In the genomic region with DNA sequence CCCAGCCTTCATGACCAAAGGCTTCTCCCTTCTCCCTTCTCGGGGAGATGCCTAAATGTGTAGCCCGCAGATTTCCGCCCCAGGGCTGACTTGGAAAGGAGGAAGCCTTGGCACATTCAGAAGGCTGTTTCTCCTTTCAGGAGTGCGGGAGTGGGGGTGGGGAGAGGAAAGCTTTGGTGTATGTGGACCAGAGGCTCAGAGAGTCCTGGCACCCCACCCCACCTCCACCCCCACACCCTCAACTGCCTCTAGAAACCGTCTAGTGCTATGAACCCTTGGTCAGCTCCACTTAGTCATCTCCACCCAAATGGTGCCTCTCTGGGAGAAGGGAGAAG, we compare ENCODE assay signal across 8 mouse cellular contexts. TPM values are rescaled to one million over a fixed set of nuclear protein-coding genes. Genes with fewer than 3 reads are reported as not detected.
A peak's percentile ranks its signal among the peaks of the same experiment; 100 is the strongest.
DNase-seq lines count a peak whose midpoint lies in the region; ATAC-seq and TF ChIP-seq lines count a peak whose summit lies in the region.

No protein-coding gene starts in this region.

- peaks cover 3 to 10% of the 10 kb centered on the region in 2 experiments; a peak in 3 of 4 replicates for H3K4me1 ChIP-seq in heart, embryonic 14.5 days (ENCODE audit: control insufficient read depth in 2 of 2, insufficient read depth in 2 of 2, low read length in 2 of 2)
- H3K4me1 ChIP-seq in liver, postnatal 0 days (ENCODE audit: insufficient read depth): peaks cover 5% of the 10 kb centered on the region
- peaks cover 6% of the 10 kb centered on the region; the same call in 1 of the 2 replicates for H3K4me1 ChIP-seq in stomach, embryonic 16.5 days (ENCODE audit: control insufficient read depth, insufficient read depth, low read length)

- H3K9ac ChIP-seq in heart, embryonic 14.5 days (ENCODE audit: low read length): peak overlapping the region; percentile 80; the same call in 1 of the 2 replicates
- no peak overlapping the region; the same call in 1 of the 2 replicates for H3K9ac ChIP-seq in liver, postnatal 0 days (replicated peaks)
- H3K9ac ChIP-seq in stomach, embryonic 16.5 days (ENCODE audit: low read length): peak overlapping the region; percentile 79

- WGBS in heart, embryonic 14.5 days: 11% methylated on average over 5 of the region's 5 CpGs
- WGBS in liver, postnatal 0 days (ENCODE audit: insufficient replicate concordance): 20% methylated on average over 5 of the region's 5 CpGs
- 15% methylated on average over 5 of the region's 5 CpGs for WGBS in stomach, embryonic 16.5 days

- no peak overlapping the region for H3K27ac ChIP-seq in heart, embryonic 14.5 days (replicated peaks in 1 of 2; ENCODE audit: control insufficient read depth in 1 of 2, insufficient read depth in 1 of 2, low read depth in 2 of 2, low read length in 2 of 2)
- H3K27ac ChIP-seq in liver, postnatal 0 days (ENCODE audit: low read depth): no peak overlapping the region
- H3K27ac ChIP-seq in stomach, embryonic 16.5 days (ENCODE audit: low read length): peak overlapping the region; percentile 4; the same call in 1 of the 2 replicates

- peak overlapping the region; percentile 90 for H3K4me2 ChIP-seq in heart, embryonic 14.5 days (ENCODE audit: low read length)
- peak overlapping the region; percentile 94 for H3K4me2 ChIP-seq in liver, postnatal 0 days (ENCODE audit: low read depth, low read length)
- H3K4me2 ChIP-seq in stomach, embryonic 16.5 days (ENCODE audit: low read depth, low read length): peak overlapping the region; percentile 72

- no peaks in the 10 kb centered on the region for H3K36me3 ChIP-seq in heart, embryonic 14.5 days (ENCODE audit: control insufficient read depth, insufficient read depth, low read length)
- H3K36me3 ChIP-seq in liver, postnatal 0 days (replicated peaks; ENCODE audit: insufficient read depth, low read length): no peaks in the 10 kb centered on the region
- H3K36me3 ChIP-seq in stomach, embryonic 16.5 days (ENCODE audit: control insufficient read depth, insufficient read depth, low read length): no peaks in the 10 kb centered on the region

- H3K9me3 ChIP-seq in heart, embryonic 14.5 days (ENCODE audit: control insufficient read depth, low read length): no peaks in the 10 kb centered on the region
- H3K9me3 ChIP-seq in liver, postnatal 0 days (ENCODE audit: low read length): no peaks in the 10 kb centered on the region
- H3K9me3 ChIP-seq in stomach, embryonic 16.5 days (replicated peaks; ENCODE audit: control insufficient read depth, low read length): no peaks in the 10 kb centered on the region

- intact Hi-C loops in heart, postnatal 14 days (cut with DNase I): loop anchor here (2.0 kb wide), 1 partner anchor 104 kb away; no protein-coding TSS in a partner anchor

- ATAC-seq in heart, embryonic 14.5 days (ENCODE audit: insufficient number of reproducible peaks, insufficient read depth, low FRiP score, low read depth): no peak
- peak; percentile 5 for ATAC-seq in Patski
- ATAC-seq in granulocyte monocyte progenitor cell, adult 5-6 weeks (replicated peaks; ENCODE audit: poor library complexity, severe bottlenecking): peak; percentile 45
- ATAC-seq in liver, postnatal 0 days: no peak
- peak; percentile 29 for ATAC-seq in stomach, embryonic 16.5 days (ENCODE audit: insufficient read depth, low FRiP score)

- POLR2A ChIA-PET in Patski (lab: Charles Lee): no interaction called here

- H3K4me3 ChIP-seq in heart, embryonic 14.5 days (ENCODE audit: control insufficient read depth in 1 of 2, insufficient read depth in 1 of 2, low read depth in 1 of 2, low read length in 2 of 2): peak overlapping the region; percentile 60 to 74
- H3K4me3 ChIP-seq in liver, postnatal 0 days (ENCODE audit: low read depth, low read length): peak overlapping the region; percentile 60
- H3K4me3 ChIP-seq in stomach, embryonic 16.5 days (replicated peaks; ENCODE audit: low read length): peak overlapping the region; percentile 70

- in situ Hi-C loops in Patski (cut with MboI; ENCODE audit: low pct_unique_long_range_greater_than_20kb): no loop called here

- CTCF ChIA-PET in Patski (lab: Charles Lee): no interaction called here

- H3K27me3 ChIP-seq in heart, embryonic 14.5 days (ENCODE audit: control insufficient read depth, insufficient read depth, low read length): no peaks in the 10 kb centered on the region
- peaks cover 26% of the 10 kb centered on the region for H3K27me3 ChIP-seq in Patski
- H3K27me3 ChIP-seq in liver, postnatal 0 days (ENCODE audit: insufficient read depth, low read length): peaks cover 14% of the 10 kb centered on the region
- H3K27me3 ChIP-seq in stomach, embryonic 16.5 days (ENCODE audit: control insufficient read depth, insufficient read depth, low read length): no peaks in the 10 kb centered on the region

- TF ChIP-seq CTCF in Patski (IDR thresholded peaks at IDR 0.05): no peak
- TF ChIP-seq CTCF in liver, postnatal 0 days (IDR thresholded peaks at IDR 0.05; ENCODE audit: low read depth): no peak

- no peak for TF ChIP-seq EP300 in liver, postnatal 0 days (IDR thresholded peaks at IDR 0.05; ENCODE audit: low read depth)

- no peak for DNase-seq in heart, postnatal 14 days
- DNase-seq in Patski (ENCODE audit: low read depth, low spot score): no peak
- no peak for DNase-seq in liver, postnatal 0 days
- DNase-seq in layer of hippocampus, postnatal 10 days (ENCODE audit: low spot score in 2 of 2): no peak
- no peak for DNase-seq in spleen, postnatal 14 days (ENCODE audit: low spot score in 2 of 2)

RNA-seq across cellular contexts. Expression of a gene that starts 0.4 kb away (rescaled TPM):
- 22.3 and 23.8 TPM in 2 replicates for polyA plus RNA-seq in heart, embryonic 14.5 days (2014; fragmentation: Nextera tagmentation; extraction: Ambion mirVana)
- total RNA-seq in heart, postnatal 14 days (2021): 1 to 10 TPM; 2.8 to 3.2 TPM
- 9.0 TPM for polyA plus RNA-seq in Patski (2021)
- total RNA-seq in granulocyte monocyte progenitor cell, adult 5-6 weeks (2014; fragmentation: Nextera tagmentation): 1.3 TPM in 1 of 2 replicates, not detected in the other
- 0.46 TPM in 1 of 2 replicates, not detected in the other for total RNA-seq in granulocyte monocyte progenitor cell, adult 5-6 weeks (2017)
- 1.9 and 2.0 TPM in 2 replicates for polyA plus RNA-seq in liver, postnatal 0 days (2015; fragmentation: Nextera tagmentation; extraction: Ambion mirVana)
- 39.2 and 39.8 TPM in 2 replicates for polyA plus RNA-seq in stomach, embryonic 16.5 days (2015; fragmentation: Nextera tagmentation; extraction: Ambion mirVana)
- 10 to 100 TPM; 47.3 to 51.6 TPM for total RNA-seq in layer of hippocampus, postnatal 10 days (2021)

Comparison
In these comparisons a context has a peak if more than half of its experiments do, and no peak if none do; other contexts are left out.
1. ATAC-seq: peak in Patski (single experiment), granulocyte monocyte progenitor cell, adult 5-6 weeks (single experiment) and stomach, embryonic 16.5 days (single experiment); none in heart, embryonic 14.5 days (single experiment) and liver, postnatal 0 days (single experiment).
2. Peak in every context shown above with its lines, with median percentiles within 50 percentile points of each other: H3K4me2 ChIP-seq and H3K4me3 ChIP-seq.